Mouse (Mus musculus): Measurements from ENCODE around the gene Afp. TPM values are rescaled to one million over a fixed set of nuclear protein-coding genes. Genes with fewer than 3 reads are reported as not detected.

Gene Afp
- 10 to 100 TPM in 1 of 2 experiments, 1 to 10 TPM in 1; 4.5 to 14.5 TPM for polyA plus RNA-seq (2017; shearing (Covaris generic))

DNA sequence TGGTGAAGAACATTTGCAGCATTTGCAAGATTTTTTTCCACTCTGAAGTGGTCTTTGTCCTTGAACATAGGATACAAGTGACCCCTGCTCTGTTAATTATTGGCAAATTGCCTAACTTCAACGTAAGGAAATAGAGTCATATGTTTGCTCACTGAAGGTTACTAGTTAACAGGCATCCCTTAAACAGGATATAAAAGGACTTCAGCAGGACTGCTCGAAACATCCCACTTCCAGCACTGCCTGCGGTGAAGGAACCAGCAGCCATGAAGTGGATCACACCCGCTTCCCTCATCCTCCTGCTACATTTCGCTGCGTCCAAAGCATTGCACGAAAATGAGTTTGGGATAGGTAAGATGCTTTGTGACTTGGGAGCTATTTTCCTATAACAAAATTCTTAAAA, at the start of gene Afp:
Gene Afp (plus strand): TSS at position 220 of the 400 bp plus-strand sequence.

DNA sequence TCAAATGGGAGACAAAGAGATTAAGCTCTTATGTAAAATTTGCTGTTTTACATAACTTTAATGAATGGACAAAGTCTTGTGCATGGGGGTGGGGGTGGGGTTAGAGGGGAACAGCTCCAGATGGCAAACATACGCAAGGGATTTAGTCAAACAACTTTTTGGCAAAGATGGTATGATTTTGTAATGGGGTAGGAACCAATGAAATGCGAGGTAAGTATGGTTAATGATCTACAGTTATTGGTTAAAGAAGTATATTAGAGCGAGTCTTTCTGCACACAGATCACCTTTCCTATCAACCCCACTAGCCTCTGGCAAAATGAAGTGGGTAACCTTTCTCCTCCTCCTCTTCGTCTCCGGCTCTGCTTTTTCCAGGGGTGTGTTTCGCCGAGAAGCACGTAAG, 29.9 kb upstream of the Afp start, which contains the start of gene Alb:
Gene Alb (plus strand): TSS at position 279 of the 400 bp plus-strand sequence.

GRCm38 (mm10) chr5:90518356-90519100, 28.0 kb downstream of the Afp start, which contains the start of gene Afm:
Gene Afm (plus strand): TSS chr5:90518932.

Other genes starting within 250 kb of the Afp start
- gene Ankrd17, start 124.2 kb upstream of the Afp start, polyA plus RNA-seq (2017; shearing (Covaris generic)) = 10 to 100 TPM; 27.7 to 32.8 TPM
- gene Gm9958, start 123.5 kb upstream of the Afp start, polyA plus RNA-seq (2017; shearing (Covaris generic)) = 1 to 10 TPM; 1.5 to 3.2 TPM
- gene Alb, start 29.8 kb upstream of the Afp start, polyA plus RNA-seq (2017; shearing (Covaris generic)) = under 1 TPM in 1 of 2 experiments, not detected in 1; 0.50 TPM
- gene Afm, start 28.2 kb downstream of the Afp start, polyA plus RNA-seq (2017; shearing (Covaris generic)) = under 1 TPM; 0.08 to 0.13 TPM
- gene 5830473C10Rik, start 70.4 kb downstream of the Afp start, polyA plus RNA-seq (2017; shearing (Covaris generic)) = under 1 TPM; 0.27 to 0.73 TPM
- gene Rassf6, start 149.9 kb downstream of the Afp start, polyA plus RNA-seq (2017; shearing (Covaris generic)) = 1 to 10 TPM; 1.3 to 4.0 TPM